Mouse (Mus musculus) left cerebral cortex, postnatal 4 days (tissue): Measurements from ENCODE around the gene Kat2b. TPM values are rescaled to one million over a fixed set of nuclear protein-coding genes. Genes with fewer than 3 reads are reported as not detected.
"Not testable (repeated sequence)": the region's sequence is repeated elsewhere in the genome, so short reads cannot be mapped to it uniquely, and the experiment has no call there.

Source experiments
- DNase-seq: peaks from one replicate; pipeline ENCODE4 v3.0.0-alpha.2; 2022
- intact Hi-C: fragments of 180-260 bp; cut with DNase I; formaldehyde crosslinking; loops from one replicate; pipeline ENCODE4 v1.15.1; 2025
- total RNA-seq, 2 experiments: library from RNA; stranded (reverse); gene quantifications; 2 replicates each; pipeline ENCODE4 v1.2.3; 2021

Kat2b gene
- total RNA-seq, 2 experiments from 2014 or later = 14.2 to 14.4 TPM

DNA sequence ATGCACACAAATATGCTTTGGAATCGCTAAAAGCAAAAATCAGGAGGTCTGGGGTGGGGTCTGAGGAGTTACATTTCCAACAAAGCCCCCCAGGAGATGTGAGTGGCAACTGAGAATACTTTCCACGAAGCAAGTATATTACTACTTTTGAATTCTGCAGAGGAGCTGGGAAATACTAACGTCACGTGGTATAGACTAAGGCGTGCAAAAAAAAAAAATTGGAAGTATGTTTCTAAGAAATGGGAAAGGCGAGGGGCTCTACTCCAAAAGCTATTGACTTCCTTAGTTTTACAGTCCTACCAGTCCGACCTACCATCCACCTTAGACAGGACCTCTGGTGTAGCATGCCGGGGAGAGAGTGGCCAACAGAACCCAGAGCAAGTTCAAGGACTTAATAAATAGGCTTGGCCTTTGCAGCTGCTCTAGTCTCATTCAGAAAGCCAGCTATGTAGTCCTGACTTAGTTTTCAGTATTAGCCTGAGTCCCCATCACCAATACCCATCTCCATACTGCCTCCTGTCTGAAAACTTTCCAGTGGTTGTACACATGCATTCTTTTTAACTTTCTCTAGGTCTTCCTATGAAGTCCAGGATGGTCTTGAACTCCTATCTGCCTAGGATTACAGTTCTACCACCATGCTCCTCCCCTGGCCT lies 2.2 kb downstream of the Kat2b start:
- intact Hi-C loops = loop anchor here (5.0 kb wide), 1 partner anchor 72 kb away; no protein-coding TSS in a partner anchor
- no peak for DNase-seq

- intact Hi-C loops = loop anchor here (5.0 kb wide), 1 partner anchor 73 kb away; no protein-coding TSS in a partner anchor
- DNase-seq = peak; percentile 78
Observed at GRCm38 (mm10) chr17:53569829-53570228, 3.2 kb downstream of the Kat2b start.

- no peak for DNase-seq
- intact Hi-C loops = no loop called here
Observed at GRCm38 (mm10) chr17:53570361-53570875, 3.8 kb downstream of the Kat2b start.

DNA sequence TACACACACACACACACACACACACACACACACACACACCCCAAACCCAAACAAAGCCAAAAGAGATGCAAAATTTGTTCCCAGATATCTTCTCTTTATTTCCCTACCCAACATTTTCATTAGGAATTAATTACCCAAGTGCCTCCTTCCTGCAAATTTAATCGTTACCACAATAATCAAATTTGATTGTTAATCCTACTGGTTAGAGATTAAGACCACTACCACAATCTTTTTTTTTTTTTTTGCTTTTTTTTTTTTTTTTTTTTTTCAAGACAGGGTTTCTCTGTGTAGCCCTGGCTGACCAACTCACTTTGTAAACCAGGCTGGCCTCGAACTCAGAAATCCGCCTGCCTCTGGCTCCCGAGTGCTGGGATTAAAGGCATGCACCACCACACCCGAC lies 4.3 kb downstream of the Kat2b start:
- intact Hi-C loops, DNase-seq: not testable (repeated sequence)

- DNase-seq = no peak
- intact Hi-C loops = no loop called here
Observed at GRCm38 (mm10) chr17:53573019-53573556, 6.4 kb downstream of the Kat2b start.

DNA sequence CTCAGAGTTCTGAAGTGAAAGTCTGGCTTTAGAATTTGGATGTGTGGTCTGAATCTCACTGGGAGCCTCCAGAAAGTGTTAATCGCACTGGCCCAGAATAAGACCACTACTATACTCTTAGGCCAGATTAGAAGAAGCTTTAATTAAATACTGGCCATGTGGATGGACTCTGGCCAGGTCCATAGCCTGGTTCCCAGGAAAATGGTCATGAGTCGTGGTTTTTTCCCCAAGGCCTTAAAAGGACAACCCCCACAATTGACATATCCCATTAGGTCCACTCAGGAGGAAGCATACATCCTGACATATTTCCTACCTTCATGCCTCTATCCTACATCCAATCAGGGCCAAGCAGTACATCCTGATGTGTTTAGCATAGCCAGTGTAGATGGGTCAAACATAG lies 10.5 kb downstream of the Kat2b start:
- intact Hi-C loops = no loop called here
- DNase-seq = no peak

DNA sequence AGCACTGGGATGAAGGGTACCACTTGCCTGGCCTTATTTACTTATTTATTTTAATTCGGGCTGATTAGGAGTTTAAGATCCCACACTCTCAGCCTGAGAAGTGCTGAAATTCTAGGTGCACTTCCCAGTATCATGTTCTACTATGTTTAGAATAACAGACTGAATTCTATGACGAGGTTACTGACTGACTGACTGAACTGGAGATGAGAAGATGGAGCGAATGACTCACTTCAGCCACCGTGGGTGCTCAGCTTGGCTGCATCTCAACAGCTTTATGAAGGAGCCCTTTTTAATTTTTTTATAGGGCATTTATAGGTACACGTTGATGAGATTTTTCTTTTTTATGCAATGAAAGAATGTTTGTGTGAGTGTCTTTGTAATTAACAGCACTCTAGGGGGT lies 11.1 kb downstream of the Kat2b start:
- DNase-seq = no peak
- intact Hi-C loops = no loop called here

GRCm38 (mm10) chr17:53578249-53578648 lies 11.6 kb downstream of the Kat2b start:
- intact Hi-C loops = no loop called here
- no peak for DNase-seq

GRCm38 (mm10) chr17:53578776-53579175 lies 12.1 kb downstream of the Kat2b start:
- peak; percentile 27 for DNase-seq
- intact Hi-C loops = no loop called here

DNA sequence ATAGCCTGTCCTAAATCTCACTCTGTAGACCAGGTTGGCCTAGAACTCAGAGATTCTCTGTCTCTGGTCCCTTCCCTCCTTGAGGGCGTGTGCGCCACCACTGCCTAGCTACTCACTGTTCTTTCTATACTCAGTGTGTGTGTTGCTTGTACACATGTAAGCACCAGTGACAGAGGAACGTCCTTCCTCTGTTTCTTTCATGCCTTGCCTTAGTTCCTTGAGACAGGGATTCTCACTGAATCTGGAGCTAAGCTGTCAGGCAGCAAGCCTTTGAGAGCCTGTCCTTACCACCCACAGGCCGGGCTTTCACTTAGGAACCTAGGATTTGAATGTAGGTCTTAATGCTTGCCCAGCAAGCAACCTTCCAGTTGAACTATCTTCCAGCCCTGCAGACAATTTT lies 13.0 kb downstream of the Kat2b start:
- intact Hi-C loops = no loop called here
- no peak for DNase-seq

DNA sequence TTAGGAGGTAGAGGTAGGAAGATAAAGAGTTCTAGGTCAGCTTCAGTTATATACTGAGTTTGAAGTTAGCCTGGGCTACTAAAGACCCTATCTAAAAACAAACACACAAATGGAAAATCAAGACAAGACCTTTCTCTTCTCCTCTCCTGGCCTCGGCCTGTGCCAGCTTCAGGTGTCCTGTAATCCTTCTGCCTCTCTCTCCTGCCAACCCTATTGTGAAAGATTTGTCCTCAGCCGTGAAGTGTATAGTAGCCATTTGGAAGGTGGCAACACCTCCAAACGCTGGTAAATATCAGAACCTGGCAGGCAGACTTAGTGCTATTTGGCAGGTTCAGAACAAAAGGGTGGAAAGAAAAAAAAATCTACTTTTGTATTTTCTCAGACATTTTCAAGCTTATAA lies 13.6 kb downstream of the Kat2b start:
- DNase-seq = no peak
- intact Hi-C loops = no loop called here

- intact Hi-C loops = no loop called here
Observed at GRCm38 (mm10) chr17:53582026-53582585, 15.4 kb downstream of the Kat2b start.

DNA sequence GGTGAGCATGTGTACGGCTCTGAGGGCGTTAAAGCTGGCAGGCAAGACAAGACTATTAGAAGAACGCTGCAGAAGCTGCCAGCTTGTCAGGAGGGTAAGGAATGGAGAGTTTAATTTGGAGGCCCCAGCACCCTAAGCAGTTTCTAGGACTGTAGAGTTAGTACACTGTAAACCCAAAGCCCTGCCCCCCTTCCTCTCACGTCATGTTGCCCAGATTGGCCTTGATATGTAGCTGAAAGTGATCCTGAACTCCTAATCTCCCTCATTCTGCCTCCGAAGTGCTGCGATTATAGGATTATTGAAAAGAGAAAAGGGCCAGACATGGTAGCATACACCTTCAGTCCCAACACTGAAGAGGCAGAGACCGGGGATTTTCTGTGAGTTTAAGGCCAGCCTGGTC lies 16.1 kb downstream of the Kat2b start:
- DNase-seq = no peak
- intact Hi-C loops = no loop called here

More at GRCm38 (mm10) chr17:53582026-53582585, 15.4 kb downstream of the Kat2b start:
- DNase-seq = no peak

GRCm38 (mm10) chr17:53583846-53584579 lies 17.4 kb downstream of the Kat2b start:
- no peak for DNase-seq
- intact Hi-C loops = no loop called here

GRCm38 (mm10) chr17:53587074-53587851 lies 20.6 kb downstream of the Kat2b start:
- peak; percentile 86 for DNase-seq
- intact Hi-C loops = no loop called here

DNA sequence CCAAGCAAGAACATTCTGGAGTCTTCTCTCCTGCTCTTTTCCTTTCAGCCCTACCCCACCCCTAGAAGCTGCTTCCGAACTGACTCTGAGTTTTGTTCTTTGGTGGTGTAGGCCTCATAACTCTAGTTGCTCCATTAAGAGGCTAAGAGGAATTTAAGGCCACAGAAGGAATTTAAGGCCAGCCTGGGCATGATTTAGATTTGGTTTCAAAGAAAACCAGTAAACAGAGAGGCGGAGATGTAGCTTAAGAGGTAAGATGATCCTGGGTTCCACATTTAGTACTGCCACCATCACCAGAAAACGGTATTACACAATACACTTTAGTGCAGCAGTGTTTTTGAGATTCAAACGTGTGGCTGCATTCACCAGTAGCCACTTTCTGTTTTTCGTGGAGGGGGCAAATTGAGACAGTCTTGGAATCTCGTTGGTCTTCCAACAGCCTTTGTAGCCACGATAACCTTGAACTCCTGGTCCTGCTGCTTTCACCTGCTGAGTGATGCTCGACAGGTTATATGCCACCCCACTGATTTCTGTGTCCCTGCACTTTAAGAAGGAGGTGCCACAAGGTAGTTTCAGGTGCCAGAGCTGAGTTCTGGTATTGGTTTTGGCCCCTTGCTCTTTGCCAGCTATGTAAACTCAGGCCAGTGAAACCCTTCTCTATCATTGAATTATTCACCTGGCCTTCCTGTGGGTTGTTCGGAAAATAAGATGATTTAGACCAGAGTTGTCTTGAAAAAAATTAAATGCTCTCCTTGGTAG lies 21.6 kb downstream of the Kat2b start:
- intact Hi-C loops = no loop called here
- no peak for DNase-seq

- intact Hi-C loops = no loop called here
- no peak for DNase-seq
Observed at GRCm38 (mm10) chr17:53590110-53590509, 23.4 kb downstream of the Kat2b start.

- no peak for DNase-seq
- intact Hi-C loops = no loop called here
Observed at GRCm38 (mm10) chr17:53591910-53592309, 25.2 kb downstream of the Kat2b start.

- DNase-seq = no peak
- intact Hi-C loops = no loop called here
Observed at GRCm38 (mm10) chr17:53594590-53594989, 27.9 kb downstream of the Kat2b start.

DNA sequence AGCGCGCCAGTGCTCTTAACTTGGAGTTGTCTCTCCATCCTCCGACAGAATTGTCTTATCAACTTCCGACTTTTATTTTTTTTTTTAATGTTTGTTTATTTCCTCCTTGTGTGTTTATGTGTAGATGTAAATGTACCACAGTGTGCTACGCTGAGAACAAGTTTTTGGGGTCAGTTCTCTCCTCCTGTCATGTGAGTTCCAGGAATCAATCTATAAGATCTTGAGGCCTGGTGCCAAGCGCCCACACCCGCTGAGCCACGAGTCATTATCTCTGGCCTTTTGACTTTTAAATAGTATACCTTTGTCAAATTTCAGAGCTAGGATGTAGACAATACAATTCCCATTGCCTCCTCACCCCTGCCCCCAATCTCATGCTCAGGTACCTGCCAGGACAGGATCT lies 28.9 kb downstream of the Kat2b start:
- intact Hi-C loops = no loop called here
- DNase-seq = no peak
